Mouse (Mus musculus): ENCODE results near the gene Msantd1. TPM values are rescaled to one million over a fixed set of nuclear protein-coding genes. Genes with fewer than 3 reads are reported as not detected.

Msantd1 gene
- total and polyA plus RNA-seq, 2 experiments from 2014 or later: 0.26 TPM; not detected in 1

- Histone ChIP-seq H3K9me3 (replicated peaks; ENCODE audit: control insufficient read depth, low read length) (no peaks in the 10 kb centered on the region), H3K4me2 (ENCODE audit: low read depth, low read length) (no peak overlapping the region), H3K36me3 (replicated peaks; ENCODE audit: control insufficient read depth, insufficient read depth, low read length) (peaks cover 12% of the 10 kb centered on the region; the same call in 1 of the 2 replicates), H3K4me3 (ENCODE audit: low read depth, low read length) (no peak overlapping the region), H3K27ac (ENCODE audit: low read depth) (no peak overlapping the region), H3K4me1 (ENCODE audit: control insufficient read depth, insufficient read depth) (peaks cover 16% of the 10 kb centered on the region), H3K9ac (replicated peaks; ENCODE audit: low read depth, low read length) (no peak overlapping the region), H3K27me3 (ENCODE audit: control insufficient read depth, insufficient read depth, low read length) (no peaks in the 10 kb centered on the region)
- TF ChIP-seq EP300 (IDR thresholded peaks at IDR 0.05; ENCODE audit: low read depth) (no peak), CTCF (IDR thresholded peaks at IDR 0.05; ENCODE audit: low read depth) (no peak)
- ATAC-seq (ENCODE audit: insufficient read depth, low read depth) (no peak), DNase-seq (ENCODE audit: low spot score) (no peak)
- 88% methylated on average over 4 of the region's 4 CpGs for WGBS
Observed at GRCm38 (mm10) chr5:34927648-34928047, 19.8 kb downstream of the Msantd1 start.

GRCm38 (mm10) chr5:34930151-34930975 is 22.6 kb downstream of the Msantd1 start:
- no peaks in the 10 kb centered on the region for H3K36me3 ChIP-seq (replicated peaks; ENCODE audit: control insufficient read depth, insufficient read depth, low read length)
- no peak overlapping the region for H3K4me2 ChIP-seq (ENCODE audit: low read depth, low read length)
- peaks cover 16% of the 10 kb centered on the region for H3K4me1 ChIP-seq (ENCODE audit: control insufficient read depth, insufficient read depth)
- no peak overlapping the region for H3K9ac ChIP-seq (replicated peaks; ENCODE audit: low read depth, low read length)
- peak overlapping the region; percentile 85 for H3K27ac ChIP-seq (ENCODE audit: low read depth)
- no peaks in the 10 kb centered on the region for H3K27me3 ChIP-seq (ENCODE audit: control insufficient read depth, insufficient read depth, low read length)
- H3K9me3 ChIP-seq (replicated peaks; ENCODE audit: control insufficient read depth, low read length): no peaks in the 10 kb centered on the region
- 90% methylated on average over 9 of the region's 9 CpGs for WGBS
- TF ChIP-seq EP300 (IDR thresholded peaks at IDR 0.05; ENCODE audit: low read depth) (no peak), CTCF (IDR thresholded peaks at IDR 0.05; ENCODE audit: low read depth) (no peak)
- ATAC-seq (ENCODE audit: insufficient read depth, low read depth): no peak
- H3K4me3 ChIP-seq (ENCODE audit: low read depth, low read length): no peak overlapping the region
- no peak for DNase-seq (ENCODE audit: low spot score)

- Histone ChIP-seq H3K36me3 (replicated peaks; ENCODE audit: control insufficient read depth, insufficient read depth, low read length) (no peaks in the 10 kb centered on the region), H3K27ac (ENCODE audit: low read depth) (peak overlapping the region; percentile 85), H3K27me3 (ENCODE audit: control insufficient read depth, insufficient read depth, low read length) (no peaks in the 10 kb centered on the region), H3K4me1 (ENCODE audit: control insufficient read depth, insufficient read depth) (peaks cover 16% of the 10 kb centered on the region), H3K4me2 (ENCODE audit: low read depth, low read length) (no peak overlapping the region), H3K9me3 (replicated peaks; ENCODE audit: control insufficient read depth, low read length) (no peaks in the 10 kb centered on the region), H3K4me3 (ENCODE audit: low read depth, low read length) (no peak overlapping the region), H3K9ac (replicated peaks; ENCODE audit: low read depth, low read length) (no peak overlapping the region)
- DNase-seq (ENCODE audit: low spot score) (no peak), ATAC-seq (ENCODE audit: insufficient read depth, low read depth) (no peak)
- 75% methylated on average over 2 of the region's 2 CpGs for WGBS
- TF ChIP-seq CTCF (IDR thresholded peaks at IDR 0.05; ENCODE audit: low read depth): no peak
- no peak for TF ChIP-seq EP300 (IDR thresholded peaks at IDR 0.05; ENCODE audit: low read depth)
Observed at GRCm38 (mm10) chr5:34931091-34931490, 23.3 kb downstream of the Msantd1 start.

- Histone ChIP-seq H3K27ac (ENCODE audit: low read depth) (peak overlapping the region; percentile 85), H3K4me3 (ENCODE audit: low read depth, low read length) (no peak overlapping the region), H3K36me3 (replicated peaks; ENCODE audit: control insufficient read depth, insufficient read depth, low read length) (no peaks in the 10 kb centered on the region), H3K9ac (replicated peaks; ENCODE audit: low read depth, low read length) (no peak overlapping the region; the same call in 1 of the 2 replicates), H3K27me3 (ENCODE audit: control insufficient read depth, insufficient read depth, low read length) (no peaks in the 10 kb centered on the region), H3K4me1 (ENCODE audit: control insufficient read depth, insufficient read depth) (peaks cover 16% of the 10 kb centered on the region), H3K4me2 (ENCODE audit: low read depth, low read length) (no peak overlapping the region), H3K9me3 (replicated peaks; ENCODE audit: control insufficient read depth, low read length) (no peaks in the 10 kb centered on the region)
- ATAC-seq (ENCODE audit: insufficient read depth, low read depth): peak; percentile 19; the same call in 1 of the 2 replicates
- WGBS: 23% methylated on average over 11 of the region's 11 CpGs
- DNase-seq (ENCODE audit: low spot score): no peak
- TF ChIP-seq EP300 (IDR thresholded peaks at IDR 0.05; ENCODE audit: low read depth): no peak
- TF ChIP-seq CTCF (IDR thresholded peaks at IDR 0.05; ENCODE audit: low read depth): no peak
Observed at GRCm38 (mm10) chr5:34931516-34932457, 24.0 kb downstream of the Msantd1 start.

- Histone ChIP-seq H3K4me3 (ENCODE audit: low read depth, low read length) (no peak overlapping the region), H3K27me3 (ENCODE audit: control insufficient read depth, insufficient read depth, low read length) (no peaks in the 10 kb centered on the region), H3K4me2 (ENCODE audit: low read depth, low read length) (no peak overlapping the region), H3K36me3 (replicated peaks; ENCODE audit: control insufficient read depth, insufficient read depth, low read length) (no peaks in the 10 kb centered on the region), H3K4me1 (ENCODE audit: control insufficient read depth, insufficient read depth) (peaks cover 16% of the 10 kb centered on the region), H3K27ac (ENCODE audit: low read depth) (peak overlapping the region; percentile 85), H3K9me3 (replicated peaks; ENCODE audit: control insufficient read depth, low read length) (no peaks in the 10 kb centered on the region), H3K9ac (replicated peaks; ENCODE audit: low read depth, low read length) (no peak overlapping the region)
- TF ChIP-seq CTCF (IDR thresholded peaks at IDR 0.05; ENCODE audit: low read depth) (no peak), EP300 (IDR thresholded peaks at IDR 0.05; ENCODE audit: low read depth) (peak; percentile 58; the same call in 1 of the 2 replicates)
- ATAC-seq (ENCODE audit: insufficient read depth, low read depth) (peak; percentile 44; the same call in 1 of the 2 replicates), DNase-seq (ENCODE audit: low spot score) (no peak)
- 39% methylated on average over 4 of the region's 4 CpGs for WGBS
Observed at GRCm38 (mm10) chr5:34932458-34932806, 24.6 kb downstream of the Msantd1 start.

All from heart, postnatal 0 days (tissue).